Mouse (Mus musculus): ENCODE measurements around the gene Arhgap19. TPM values are rescaled to one million over a fixed set of nuclear protein-coding genes. Genes with fewer than 3 reads are reported as not detected.

The Arhgap19 gene
- polyA plus RNA-seq, 2 experiments: 21.8 to 29.5 TPM

DNA sequence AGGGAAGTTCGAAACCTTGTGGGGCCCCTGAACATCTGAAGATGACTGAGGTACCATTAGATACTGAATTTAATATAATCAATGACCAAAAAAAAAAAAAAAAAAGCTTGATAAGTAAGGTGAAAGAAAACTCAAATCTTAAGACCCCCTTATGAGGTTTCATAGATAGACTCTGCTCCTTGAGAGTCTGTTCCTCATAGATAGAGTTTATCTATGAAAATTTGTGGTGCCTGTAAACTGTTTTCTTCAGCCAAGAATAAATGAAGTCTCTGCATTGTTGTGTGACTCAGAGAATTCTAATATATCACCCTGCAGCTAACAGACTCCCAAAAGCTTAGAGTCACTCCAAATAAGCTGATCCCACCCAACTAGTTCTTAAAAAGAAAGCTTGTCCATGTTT lies 15.0 kb downstream of the Arhgap19 start:
- ATAC-seq (ENCODE audit: insufficient read depth) (no peak), DNase-seq (ENCODE audit: low read depth in 3 of 3, low spot score in 3 of 3) (no peak)
- Histone ChIP-seq H3K9ac (replicated peaks) (no peak overlapping the region), H3K27me3 (ENCODE audit: control insufficient read depth, insufficient read depth, low read length) (no peaks in the 10 kb centered on the region), H3K4me1 (replicated peaks; ENCODE audit: control insufficient read depth in 2 of 2, insufficient read depth in 2 of 2, low read length in 1 of 2) (no peaks in the 10 kb centered on the region; a peak in 1 of 4 replicates), H3K4me3 (ENCODE audit: insufficient read depth in 1 of 2, low read depth in 2 of 2, low read length in 2 of 2) (no peak overlapping the region), H3K9me3 (ENCODE audit: control insufficient read depth, low read length) (no peaks in the 10 kb centered on the region), H3K4me2 (ENCODE audit: low read depth) (no peak overlapping the region), H3K36me3 (replicated peaks; ENCODE audit: control insufficient read depth, insufficient read depth, low read depth) (peaks cover 62% of the 10 kb centered on the region), H3K27ac (no peak overlapping the region)
- TF ChIP-seq CTCF (IDR thresholded peaks at IDR 0.05; ENCODE audit: low read depth): no peak
- TF ChIP-seq EP300 (IDR thresholded peaks at IDR 0.05; ENCODE audit: low read depth): 0 out of 2 replicates have a peak, but pooled peaks have one; percentile 8
- 94% methylated on average over 1 of the region's 1 CpGs for WGBS (ENCODE audit: insufficient replicate concordance)

DNA sequence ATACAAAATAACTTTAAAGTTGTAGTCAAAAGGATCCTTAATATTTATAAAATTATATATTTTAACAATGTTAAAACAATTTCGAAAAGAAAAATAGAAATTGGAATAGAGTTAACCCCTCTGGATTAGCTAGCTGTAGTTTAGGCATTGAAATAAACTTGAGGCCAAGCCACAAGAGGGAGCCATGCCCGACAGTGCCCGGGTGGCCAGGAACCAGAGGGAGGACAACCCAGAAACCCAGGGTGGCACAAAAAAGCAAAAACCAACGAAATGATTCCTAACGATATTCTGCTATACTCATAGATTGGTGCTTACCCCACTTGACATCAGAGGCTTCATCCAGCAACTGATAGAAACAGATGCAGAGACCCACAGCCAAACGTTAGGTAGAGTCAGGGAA lies 24.3 kb downstream of the Arhgap19 start:
- no peak overlapping the region for H3K4me2 ChIP-seq (ENCODE audit: low read depth)
- H3K27ac ChIP-seq: no peak overlapping the region
- peaks cover 93% of the 10 kb centered on the region for H3K36me3 ChIP-seq (replicated peaks; ENCODE audit: control insufficient read depth, insufficient read depth, low read depth)
- no peak overlapping the region for H3K4me3 ChIP-seq (ENCODE audit: insufficient read depth in 1 of 2, low read depth in 2 of 2, low read length in 2 of 2)
- H3K4me1 ChIP-seq (replicated peaks; ENCODE audit: control insufficient read depth in 2 of 2, insufficient read depth in 2 of 2, low read length in 1 of 2): no peaks in the 10 kb centered on the region
- no peaks in the 10 kb centered on the region for H3K9me3 ChIP-seq (ENCODE audit: control insufficient read depth, low read length)
- ATAC-seq (ENCODE audit: insufficient read depth): no peak
- WGBS (ENCODE audit: insufficient replicate concordance): 81% methylated on average over 6 of the region's 6 CpGs
- no peak for TF ChIP-seq EP300 (IDR thresholded peaks at IDR 0.05; ENCODE audit: low read depth)
- peak; percentile 41; the same call in 1 of the 2 replicates for TF ChIP-seq CTCF (IDR thresholded peaks at IDR 0.05; ENCODE audit: low read depth)
- H3K27me3 ChIP-seq (ENCODE audit: control insufficient read depth, insufficient read depth, low read length): no peaks in the 10 kb centered on the region
- no peak overlapping the region for H3K9ac ChIP-seq (replicated peaks)
- DNase-seq (ENCODE audit: low read depth in 3 of 3, low spot score in 3 of 3): no peak

DNA sequence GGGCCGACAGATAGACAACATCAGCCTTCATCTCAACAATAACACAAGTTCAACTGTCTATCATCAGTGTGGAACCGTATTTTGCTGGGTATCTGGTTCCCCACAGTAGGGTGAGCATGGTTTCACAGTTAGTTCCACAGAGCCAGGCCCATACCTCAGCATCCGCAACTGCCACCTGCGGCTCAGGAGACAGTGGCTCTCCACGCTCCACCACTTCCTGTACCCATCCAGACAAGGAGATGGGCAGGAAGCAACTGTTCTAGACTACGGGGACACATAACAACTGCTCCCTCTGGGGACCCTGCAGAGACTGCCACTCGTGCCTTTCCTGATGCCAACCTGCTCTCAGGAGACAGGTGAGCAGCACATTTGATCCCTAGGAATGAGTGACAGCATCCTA lies 33.1 kb downstream of the Arhgap19 start:
- Histone ChIP-seq H3K27me3 (ENCODE audit: control insufficient read depth, insufficient read depth, low read length) (no peaks in the 10 kb centered on the region), H3K4me3 (ENCODE audit: insufficient read depth in 1 of 2, low read depth in 2 of 2, low read length in 2 of 2) (no peak overlapping the region), H3K4me1 (replicated peaks; ENCODE audit: control insufficient read depth in 2 of 2, insufficient read depth in 2 of 2, low read length in 1 of 2) (no peaks in the 10 kb centered on the region), H3K9ac (replicated peaks) (no peak overlapping the region), H3K4me2 (ENCODE audit: low read depth) (no peak overlapping the region), H3K9me3 (ENCODE audit: control insufficient read depth, low read length) (no peaks in the 10 kb centered on the region), H3K36me3 (replicated peaks; ENCODE audit: control insufficient read depth, insufficient read depth, low read depth) (peaks cover 54% of the 10 kb centered on the region), H3K27ac (no peak overlapping the region)
- no peak for DNase-seq (ENCODE audit: low read depth in 3 of 3, low spot score in 3 of 3)
- ATAC-seq (ENCODE audit: insufficient read depth): no peak
- WGBS (ENCODE audit: insufficient replicate concordance): 86% methylated on average over 7 of the region's 7 CpGs
- TF ChIP-seq CTCF (IDR thresholded peaks at IDR 0.05; ENCODE audit: low read depth) (no peak), EP300 (IDR thresholded peaks at IDR 0.05; ENCODE audit: low read depth) (no peak)

DNA sequence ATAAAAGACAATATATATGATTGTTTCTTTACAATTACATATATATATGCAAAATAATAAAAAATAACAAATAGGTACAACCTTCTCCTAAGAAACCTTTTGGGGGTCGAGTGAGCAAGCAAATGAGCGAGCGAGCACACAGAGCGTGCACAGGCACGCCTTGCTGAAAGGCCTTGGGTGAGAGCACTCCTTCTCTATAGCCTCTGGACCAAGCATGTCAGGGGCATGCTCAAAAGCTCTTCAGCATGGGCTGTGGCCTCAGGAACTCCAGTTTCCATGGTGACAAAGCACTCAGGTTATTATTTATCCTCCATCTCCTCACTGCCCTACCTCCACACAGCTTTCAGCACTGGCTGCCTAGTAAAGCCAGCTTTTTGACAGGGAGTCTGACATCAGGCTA lies 35.2 kb downstream of the Arhgap19 start:
- peaks cover 36% of the 10 kb centered on the region for H3K36me3 ChIP-seq (replicated peaks; ENCODE audit: control insufficient read depth, insufficient read depth, low read depth)
- ATAC-seq (ENCODE audit: insufficient read depth): no peak
- H3K9me3 ChIP-seq (ENCODE audit: control insufficient read depth, low read length): no peaks in the 10 kb centered on the region
- no peak overlapping the region for H3K27ac ChIP-seq
- H3K4me2 ChIP-seq (ENCODE audit: low read depth): no peak overlapping the region
- H3K9ac ChIP-seq (replicated peaks): no peak overlapping the region
- H3K4me3 ChIP-seq (ENCODE audit: insufficient read depth in 1 of 2, low read depth in 2 of 2, low read length in 2 of 2): no peak overlapping the region
- no peaks in the 10 kb centered on the region for H3K27me3 ChIP-seq (ENCODE audit: control insufficient read depth, insufficient read depth, low read length)
- no peaks in the 10 kb centered on the region for H3K4me1 ChIP-seq (replicated peaks; ENCODE audit: control insufficient read depth in 2 of 2, insufficient read depth in 2 of 2, low read length in 1 of 2)
- no peak for TF ChIP-seq CTCF (IDR thresholded peaks at IDR 0.05; ENCODE audit: low read depth)
- TF ChIP-seq EP300 (IDR thresholded peaks at IDR 0.05; ENCODE audit: low read depth): no peak
- DNase-seq (ENCODE audit: low read depth in 3 of 3, low spot score in 3 of 3): no peak
- WGBS (ENCODE audit: insufficient replicate concordance): 82% methylated on average over 5 of the region's 5 CpGs

DNA sequence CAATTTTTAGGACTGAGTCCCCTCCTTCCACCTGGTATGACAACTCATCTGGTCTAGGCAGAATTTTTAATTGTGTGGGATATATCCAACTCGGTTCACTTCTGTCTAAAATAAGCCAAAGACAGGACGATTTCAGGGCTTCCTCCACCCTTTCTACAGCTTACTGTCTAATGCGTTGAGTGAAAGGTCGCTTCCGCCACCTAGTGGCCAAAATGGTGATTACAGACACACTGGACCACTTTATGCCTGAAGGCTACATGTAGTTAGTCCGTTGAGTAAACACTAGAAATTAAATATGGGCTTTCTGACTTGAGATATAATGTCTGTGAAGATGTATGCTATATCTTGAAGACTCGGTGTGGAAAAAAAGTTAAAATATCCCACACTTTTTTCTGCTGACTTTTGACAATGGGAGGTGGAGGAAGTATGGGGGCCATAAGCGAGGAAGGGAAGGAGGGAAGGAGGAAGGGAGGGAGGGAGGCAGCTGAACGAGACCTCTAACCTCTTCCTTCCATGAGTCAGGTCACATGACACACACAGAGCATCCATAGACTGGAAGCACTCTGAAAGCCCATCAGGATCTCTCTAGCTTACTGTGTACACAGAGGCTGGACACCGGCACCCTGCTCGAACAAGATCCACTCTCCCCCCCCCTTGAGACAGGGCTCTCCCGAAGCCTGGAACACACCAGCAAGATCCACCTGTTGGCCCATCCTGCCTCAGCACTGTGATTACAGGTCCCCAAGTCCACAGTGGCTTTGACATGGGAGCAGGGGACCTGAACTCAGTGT lies 37.8 kb downstream of the Arhgap19 start:
- Histone ChIP-seq H3K4me2 (ENCODE audit: low read depth) (no peak overlapping the region), H3K4me1 (replicated peaks; ENCODE audit: control insufficient read depth in 2 of 2, insufficient read depth in 2 of 2, low read length in 1 of 2) (no peaks in the 10 kb centered on the region), H3K4me3 (ENCODE audit: insufficient read depth in 1 of 2, low read depth in 2 of 2, low read length in 2 of 2) (no peak overlapping the region), H3K9me3 (ENCODE audit: control insufficient read depth, low read length) (no peaks in the 10 kb centered on the region), H3K36me3 (replicated peaks; ENCODE audit: control insufficient read depth, insufficient read depth, low read depth) (peaks cover 18% of the 10 kb centered on the region), H3K27ac (no peak overlapping the region), H3K9ac (replicated peaks) (no peak overlapping the region), H3K27me3 (ENCODE audit: control insufficient read depth, insufficient read depth, low read length) (no peaks in the 10 kb centered on the region)
- TF ChIP-seq EP300 (IDR thresholded peaks at IDR 0.05; ENCODE audit: low read depth) (no peak), CTCF (IDR thresholded peaks at IDR 0.05; ENCODE audit: low read depth) (peak; percentile 91)
- ATAC-seq (ENCODE audit: insufficient read depth): peak; percentile 63
- 32% methylated on average over 12 of the region's 12 CpGs for WGBS (ENCODE audit: insufficient replicate concordance)
- peak; percentile 59 to 67 (median 67) for DNase-seq (ENCODE audit: low read depth in 3 of 3, low spot score in 3 of 3)

Data from liver, embryonic 14.5 days (tissue).